Comparison of ENCODE assay signal across 18 mouse cellular contexts in the genomic region with DNA sequence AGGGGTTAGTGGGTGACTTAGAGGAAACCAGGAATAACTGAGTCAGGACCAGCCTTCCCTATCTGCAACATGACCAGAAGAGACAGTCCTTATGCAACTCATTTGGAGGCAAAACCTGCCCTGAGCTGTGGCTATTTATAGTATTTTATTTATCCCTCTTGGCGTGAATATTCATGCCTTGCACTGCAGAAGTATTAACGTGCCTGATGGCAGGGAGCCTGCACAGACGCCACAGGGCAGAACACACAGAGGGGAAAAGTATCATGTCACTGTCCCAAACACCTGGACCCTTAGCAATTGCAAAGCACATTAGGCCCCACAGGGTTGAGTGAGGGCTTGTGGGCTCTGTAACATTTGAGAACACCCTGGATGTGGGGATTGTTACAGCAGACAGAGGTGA.
A peak's percentile ranks its signal among the peaks of the same experiment; 100 is the strongest.
DNase-seq lines count a peak whose midpoint lies in the region; ATAC-seq lines count a peak whose summit lies in the region.
"Had no signal": no experiment of that assay in that cellular context is flagged by ENCODE, and none has a peak within 500 bp of the region (broad histone marks: within the 10 kb centered on the region; RNA-seq: fewer than 3 reads in every experiment).

No protein-coding gene starts in this region.

- DNase-seq in heart, adult 18-20 months, result peak; percentile 47 to 49
- DNase-seq in gastrocnemius, adult 8-10 months (ENCODE audit: low spot score in 2 of 2), result peak; percentile 23 to 53
- DNase-seq in gonadal fat pad, adult 2 months (ENCODE audit: low read depth), result peak; percentile 9
- peak; percentile 22 to 24 for DNase-seq in heart, postnatal 14 days
- DNase-seq in hindbrain, embryonic 11.5 days (ENCODE audit: low spot score), result no peak
- DNase-seq in cerebellum, postnatal 4 days (ENCODE audit: low spot score in 2 of 2), result no peak
- no peak for DNase-seq in frontal cortex, postnatal 36 days (ENCODE audit: low spot score in 2 of 2)
- DNase-seq: cerebellum, postnatal 10 days; kidney, adult 2 months; kidney, postnatal 25 days; layer of hippocampus, adult 9-11 months; retina, postnatal 1 day; right cerebral cortex, postnatal 4 days; thymus, postnatal 36 days had no signal

- no peaks in the 10 kb centered on the region for H3K4me1 ChIP-seq in heart, embryonic 11.5 days (ENCODE audit: control insufficient read depth, insufficient read depth, low read length)
- H3K4me1 ChIP-seq in hindbrain, embryonic 11.5 days (replicated peaks; ENCODE audit: control insufficient read depth, insufficient read depth, low read length), result no peaks in the 10 kb centered on the region

- H3K27ac ChIP-seq in heart, embryonic 11.5 days (ENCODE audit: low read depth, low read length), result no peak overlapping the region
- H3K27ac ChIP-seq in hindbrain, embryonic 11.5 days (ENCODE audit: low read depth, low read length), result no peak overlapping the region
- H3K27ac ChIP-seq: hindbrain, embryonic 10.5 days; limb, embryonic 12.5 days; liver, embryonic 14.5 days had no signal

- H3K4me2 ChIP-seq in heart, embryonic 11.5 days, result no peak overlapping the region
- no peak overlapping the region for H3K4me2 ChIP-seq in hindbrain, embryonic 11.5 days (replicated peaks; ENCODE audit: low read depth, low read length)
- H3K4me2 ChIP-seq: limb, embryonic 12.5 days had no signal

- no peaks in the 10 kb centered on the region for H3K27me3 ChIP-seq in heart, embryonic 11.5 days (ENCODE audit: control insufficient read depth, insufficient read depth, low read length)
- no peaks in the 10 kb centered on the region for H3K27me3 ChIP-seq in hindbrain, embryonic 11.5 days (ENCODE audit: control insufficient read depth, insufficient read depth, low read length)
- H3K27me3 ChIP-seq: limb, embryonic 12.5 days had no signal

- WGBS in heart, embryonic 11.5 days (ENCODE audit: insufficient replicate concordance), result 68% methylated on average over 3 of the region's 3 CpGs
- 63% methylated on average over 3 of the region's 3 CpGs for WGBS in hindbrain, embryonic 11.5 days

- no peak overlapping the region for H3K9ac ChIP-seq in heart, embryonic 11.5 days (ENCODE audit: low read depth, low read length)
- H3K9ac ChIP-seq in hindbrain, embryonic 11.5 days (ENCODE audit: low read depth, low read length), result no peak overlapping the region
- H3K9ac ChIP-seq: limb, embryonic 12.5 days; liver, embryonic 14.5 days had no signal

- H3K36me3 ChIP-seq in heart, embryonic 11.5 days (ENCODE audit: control insufficient read depth, insufficient read depth, low read length), result no peaks in the 10 kb centered on the region
- no peaks in the 10 kb centered on the region for H3K36me3 ChIP-seq in hindbrain, embryonic 11.5 days (ENCODE audit: control insufficient read depth, insufficient read depth, low read length)
- H3K36me3 ChIP-seq: hindbrain, embryonic 10.5 days; limb, embryonic 12.5 days had no signal

- intact Hi-C loops in heart, postnatal 14 days (cut with DNase I), result no loop called here

- no peaks in the 10 kb centered on the region for H3K9me3 ChIP-seq in heart, embryonic 11.5 days (replicated peaks; ENCODE audit: control insufficient read depth, low read length)
- no peaks in the 10 kb centered on the region for H3K9me3 ChIP-seq in hindbrain, embryonic 11.5 days (ENCODE audit: control insufficient read depth, low read length)
- H3K9me3 ChIP-seq: hindbrain, embryonic 10.5 days; limb, embryonic 12.5 days had no signal

- ATAC-seq in heart, embryonic 11.5 days (replicated peaks; ENCODE audit: insufficient number of reproducible peaks, low FRiP score, low TSS enrichment), result no peak
- ATAC-seq in hindbrain, embryonic 11.5 days (ENCODE audit: low FRiP score), result no peak

- no peak overlapping the region for H3K4me3 ChIP-seq in heart, embryonic 11.5 days (ENCODE audit: low read depth, low read length)
- no peak overlapping the region for H3K4me3 ChIP-seq in hindbrain, embryonic 11.5 days (ENCODE audit: low read depth, low read length)
- H3K4me3 ChIP-seq: hindbrain, embryonic 10.5 days; limb, embryonic 12.5 days had no signal

Comparison
In these comparisons a context has a peak if more than half of its experiments do, and no peak if none do; other contexts are left out.
1. DNase-seq: peak in heart, adult 18-20 months (2 of 2), gastrocnemius, adult 8-10 months (2 of 2), gonadal fat pad, adult 2 months (single experiment) and heart, postnatal 14 days (2 of 2); none in hindbrain, embryonic 11.5 days (single experiment), cerebellum, postnatal 4 days (0 of 2) and frontal cortex, postnatal 36 days (0 of 2).